In the genomic region with DNA sequence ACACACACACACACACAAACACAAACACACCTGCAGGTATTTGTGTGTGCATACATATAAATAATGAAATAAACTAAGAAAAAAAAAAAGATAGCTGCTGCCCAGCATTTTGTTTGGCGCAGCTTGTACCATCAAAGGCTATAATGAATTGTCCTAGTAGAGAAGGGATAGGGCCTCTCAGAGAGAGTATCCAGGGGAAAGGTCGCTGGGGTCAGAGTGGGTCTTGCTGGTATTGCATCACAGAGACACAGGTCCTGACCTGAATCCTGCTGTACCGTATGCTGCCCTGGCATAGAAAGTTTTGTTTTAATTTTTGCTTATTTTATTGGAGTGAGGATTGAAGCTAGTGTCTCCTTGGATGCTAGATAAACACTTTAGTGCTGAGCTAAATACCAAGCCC, we compare ENCODE assay signal across 8 mouse cellular contexts. TPM values are rescaled to one million over a fixed set of nuclear protein-coding genes. Genes with fewer than 3 reads are reported as not detected.
DNase-seq lines count a peak whose midpoint lies in the region; ATAC-seq and TF ChIP-seq lines count a peak whose summit lies in the region.

No protein-coding gene starts in this region.

- H3K36me3 ChIP-seq in forebrain, embryonic 16.5 days (ENCODE audit: control insufficient read depth, insufficient read depth), result no peaks in the 10 kb centered on the region
- no peaks in the 10 kb centered on the region for H3K36me3 ChIP-seq in neural tube, embryonic 15.5 days

- peaks cover 19% of the 10 kb centered on the region for H3K4me1 ChIP-seq in forebrain, embryonic 16.5 days (replicated peaks; ENCODE audit: control insufficient read depth, insufficient read depth, low read length)
- peaks cover 26% of the 10 kb centered on the region for H3K4me1 ChIP-seq in neural tube, embryonic 15.5 days

- H3K27ac ChIP-seq in layer of hippocampus, adult 2 months, result no peak overlapping the region
- H3K27ac ChIP-seq in forebrain, embryonic 16.5 days (ENCODE audit: low read length), result no peak overlapping the region
- H3K27ac ChIP-seq in neural tube, embryonic 15.5 days (replicated peaks), result 0 out of 2 replicates have a peak overlapping the region, but pooled peaks have one; percentile 75

- intact Hi-C loops in gastrocnemius, postnatal 14 days (cut with DNase I; ENCODE audit: low total_unique reads), result no loop called here

- H3K4me2 ChIP-seq in forebrain, embryonic 16.5 days (ENCODE audit: low read length), result peak overlapping the region; percentile 81; the same call in 1 of the 2 replicates
- H3K4me2 ChIP-seq in neural tube, embryonic 15.5 days, result peak overlapping the region; percentile 90

- DNase-seq in layer of hippocampus, adult 2 months (ENCODE audit: low spot score in 2 of 2), result no peak
- DNase-seq in layer of hippocampus, postnatal 14 days (ENCODE audit: low spot score in 2 of 2), result no peak
- peak; percentile 29 for DNase-seq in liver
- DNase-seq in gastrocnemius, postnatal 10 days, result no peak
- no peak for DNase-seq in gastrocnemius, postnatal 14 days
- no peak for DNase-seq in right cerebral cortex, postnatal 4 days

- WGBS in forebrain, embryonic 16.5 days, result 47% methylated on average over 3 of the region's 3 CpGs
- 32% methylated on average over 3 of the region's 3 CpGs for WGBS in neural tube, embryonic 15.5 days

- no peak for TF ChIP-seq CTCF in layer of hippocampus, adult 2 months (conservative IDR thresholded peaks at IDR 0.05)

- peak overlapping the region; percentile 86 for H3K4me3 ChIP-seq in layer of hippocampus, adult 2 months
- H3K4me3 ChIP-seq in forebrain, embryonic 16.5 days (replicated peaks; ENCODE audit: low read length), result no peak overlapping the region
- H3K4me3 ChIP-seq in neural tube, embryonic 15.5 days (replicated peaks), result peak overlapping the region; percentile 84

- no peaks in the 10 kb centered on the region for H3K9me3 ChIP-seq in forebrain, embryonic 16.5 days (ENCODE audit: control insufficient read depth, low read length)
- H3K9me3 ChIP-seq in neural tube, embryonic 15.5 days (replicated peaks), result no peaks in the 10 kb centered on the region

- no peak overlapping the region for H3K9ac ChIP-seq in forebrain, embryonic 16.5 days (replicated peaks; ENCODE audit: low read depth, low read length)
- 0 out of 2 replicates have a peak overlapping the region, but pooled peaks have one; percentile 71 for H3K9ac ChIP-seq in neural tube, embryonic 15.5 days (replicated peaks)

- ATAC-seq in forebrain, embryonic 16.5 days, result no peak
- ATAC-seq in neural tube, embryonic 15.5 days (ENCODE audit: low FRiP score), result no peak

- no peaks in the 10 kb centered on the region for H3K27me3 ChIP-seq in forebrain, embryonic 16.5 days (replicated peaks; ENCODE audit: control insufficient read depth, insufficient read depth, low read length)
- no peaks in the 10 kb centered on the region for H3K27me3 ChIP-seq in neural tube, embryonic 15.5 days (replicated peaks)

RNA-seq across cellular contexts. Expression of a gene that starts 0.6 kb away (rescaled TPM):
- total RNA-seq in layer of hippocampus, adult 2 months (2021), result 10 to 100 TPM; 10.2 to 10.4 TPM
- total RNA-seq in layer of hippocampus, postnatal 14 days (2021), result 10 to 100 TPM in 1 of 2 experiments, 1 to 10 TPM in 1; 9.9 to 11.4 TPM
- 24.8 and 31.5 TPM in 2 replicates for polyA plus RNA-seq in forebrain, embryonic 16.5 days (2015; fragmentation: Nextera tagmentation; extraction: Ambion mirVana)
- 27.1 and 40.4 TPM in 2 replicates for polyA plus RNA-seq in neural tube, embryonic 15.5 days (2015; fragmentation: Nextera tagmentation; extraction: Ambion mirVana)
- total RNA-seq in gastrocnemius, postnatal 10 days (2021), result 10 to 100 TPM; 15.9 to 16.6 TPM
- total RNA-seq in gastrocnemius, postnatal 14 days (2021), result 10 to 100 TPM; 12.4 to 14.8 TPM
